Mouse (Mus musculus): ENCODE measurements around the gene Olfr1493-ps1. TPM values are rescaled to one million over a fixed set of nuclear protein-coding genes. Genes with fewer than 3 reads are reported as not detected.

The Olfr1493-ps1 gene
- not detected in 2 replicates for polyA plus RNA-seq (2016; fragmentation: Nextera tagmentation; extraction: Ambion mirVana)

DNA sequence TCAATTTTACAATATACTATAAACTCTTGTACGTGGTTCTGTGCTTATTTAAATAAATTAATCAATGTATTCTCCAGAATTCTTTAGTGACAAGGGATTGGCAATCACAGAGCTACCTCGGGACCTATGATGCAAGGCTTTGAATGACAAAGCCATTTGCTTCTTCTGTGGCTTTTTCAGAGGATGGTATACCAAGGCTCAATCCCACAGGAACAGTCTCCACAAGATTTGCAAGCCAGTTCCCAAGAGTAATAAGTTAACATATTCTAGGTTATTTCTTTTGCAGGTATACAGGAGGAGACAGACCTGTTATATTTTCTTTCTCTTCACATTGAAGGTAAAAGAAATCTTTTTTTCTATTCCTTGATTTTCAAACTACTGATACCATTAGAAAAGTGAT lies at the start of gene Olfr1493-ps1:
TSS of gene Olfr1493-ps1 (plus strand) at position 301 of the 400 bp plus-strand sequence.
- Histone ChIP-seq H3K4me3 (replicated peaks) (no peak within 1 kb of the TSS), H3K9ac (no peak within 1 kb of the TSS), H3K36me3 (replicated peaks) (no peaks in the 10 kb centered on the region), H3K9me3 (0 out of 2 replicates have a peak, but pooled peaks cover 7% of the 10 kb centered on the region), H3K27me3 (no peaks in the 10 kb centered on the region), H3K27ac (no peak within 1 kb of the TSS), H3K4me1 (no peaks in the 10 kb centered on the region), H3K4me2 (no peak within 1 kb of the TSS)
- 57% methylated on average over 2 of the region's 2 CpGs for WGBS
- no peak for ATAC-seq (ENCODE audit: low FRiP score)

GRCm38 (mm10) chr19:13696968-13697367 lies 26.1 kb upstream of the Olfr1493-ps1 start, which contains the start of gene Olfr1491:
Gene Olfr1491, plus strand, starts transcription at chr19:13697268.
- no peak for ATAC-seq (ENCODE audit: low FRiP score)
- no peak within 1 kb of the TSS for H3K9ac ChIP-seq
- 79% methylated on average over 3 of the region's 3 CpGs for WGBS
- H3K36me3 ChIP-seq (replicated peaks): no peaks in the 10 kb centered on the region
- no peaks in the 10 kb centered on the region for H3K9me3 ChIP-seq
- no peak within 1 kb of the TSS for H3K4me2 ChIP-seq
- H3K27me3 ChIP-seq: no peaks in the 10 kb centered on the region
- no peak within 1 kb of the TSS for H3K4me3 ChIP-seq (replicated peaks)
- no peaks in the 10 kb centered on the region for H3K4me1 ChIP-seq
- no peak within 1 kb of the TSS for H3K27ac ChIP-seq

GRCm38 (mm10) chr19:13739428-13739827 lies 16.4 kb downstream of the Olfr1493-ps1 start, which contains the start of gene Olfr1494:
Gene Olfr1494, plus strand, starts transcription at chr19:13739728.
- Histone ChIP-seq H3K9ac (no peak within 1 kb of the TSS), H3K4me1 (no peaks in the 10 kb centered on the region), H3K27me3 (no peaks in the 10 kb centered on the region), H3K4me3 (replicated peaks) (no peak within 1 kb of the TSS), H3K36me3 (replicated peaks) (no peaks in the 10 kb centered on the region), H3K9me3 (no peaks in the 10 kb centered on the region), H3K4me2 (no peak within 1 kb of the TSS), H3K27ac (no peak within 1 kb of the TSS)
- 89% methylated on average over 4 of the region's 4 CpGs for WGBS
- ATAC-seq (ENCODE audit: low FRiP score): no peak

- Histone ChIP-seq H3K9ac (no peak overlapping the region), H3K4me1 (no peaks in the 10 kb centered on the region), H3K9me3 (no peaks in the 10 kb centered on the region), H3K4me2 (no peak overlapping the region), H3K27ac (no peak overlapping the region), H3K27me3 (no peaks in the 10 kb centered on the region), H3K4me3 (replicated peaks) (no peak overlapping the region), H3K36me3 (replicated peaks) (no peaks in the 10 kb centered on the region)
- ATAC-seq (ENCODE audit: low FRiP score): no peak
- 83% methylated on average over 1 of the region's 1 CpGs for WGBS
Measured at GRCm38 (mm10) chr19:13749366-13749765, 26.3 kb downstream of the Olfr1493-ps1 start.

- no peaks in the 10 kb centered on the region for H3K27me3 ChIP-seq
- no peak within 1 kb of the TSS for H3K27ac ChIP-seq
- no peak for ATAC-seq (ENCODE audit: low FRiP score)
- 85% methylated on average over 3 of the region's 3 CpGs for WGBS
- no peaks in the 10 kb centered on the region for H3K4me1 ChIP-seq
- no peak within 1 kb of the TSS for H3K4me3 ChIP-seq (replicated peaks)
- no peak within 1 kb of the TSS for H3K4me2 ChIP-seq
- H3K9me3 ChIP-seq: no peaks in the 10 kb centered on the region
- H3K9ac ChIP-seq: no peak within 1 kb of the TSS
- H3K36me3 ChIP-seq (replicated peaks): no peaks in the 10 kb centered on the region
Measured at GRCm38 (mm10) chr19:13764306-13764705, 41.2 kb downstream of the Olfr1493-ps1 start, which contains the start of gene Olfr1495. Gene Olfr1495, plus strand, starts transcription at chr19:13764606.

- ATAC-seq (ENCODE audit: low FRiP score): no peak
- H3K4me1 ChIP-seq: no peaks in the 10 kb centered on the region
- no peaks in the 10 kb centered on the region for H3K27me3 ChIP-seq
- no peak overlapping the region for H3K4me3 ChIP-seq (replicated peaks)
- no peak overlapping the region for H3K4me2 ChIP-seq
- H3K27ac ChIP-seq: no peak overlapping the region
- no peaks in the 10 kb centered on the region for H3K36me3 ChIP-seq (replicated peaks)
- no peaks in the 10 kb centered on the region for H3K9me3 ChIP-seq
- H3K9ac ChIP-seq: no peak overlapping the region
- WGBS: 94% methylated on average over 9 of the region's 9 CpGs
Measured at GRCm38 (mm10) chr19:13768565-13769276, 45.6 kb downstream of the Olfr1493-ps1 start.

DNA sequence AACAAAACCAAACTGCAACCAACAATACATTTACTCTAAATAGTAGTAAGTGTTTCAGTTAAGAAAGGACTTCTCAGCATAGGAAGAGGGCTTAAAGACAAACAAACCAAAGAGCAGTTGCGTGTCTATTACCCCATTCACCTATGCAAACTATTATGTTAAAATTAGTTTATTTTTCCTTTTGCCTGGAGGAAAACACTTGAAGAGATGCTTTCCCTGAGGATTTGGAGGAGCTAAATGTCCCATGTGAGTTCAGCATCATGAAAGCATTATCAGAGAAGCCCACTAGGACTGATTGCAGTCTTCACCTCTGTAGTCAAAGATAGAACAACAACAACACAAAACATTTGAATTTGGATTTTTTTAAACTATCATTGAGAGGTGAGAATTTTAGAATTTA lies 54.5 kb downstream of the Olfr1493-ps1 start, which contains the start of gene Olfr1496:
TSS of gene Olfr1496 (plus strand) at position 301 of the 400 bp plus-strand sequence.
- Histone ChIP-seq H3K36me3 (replicated peaks) (no peaks in the 10 kb centered on the region), H3K27me3 (no peaks in the 10 kb centered on the region), H3K4me2 (no peak within 1 kb of the TSS), H3K9ac (no peak within 1 kb of the TSS), H3K4me1 (no peaks in the 10 kb centered on the region), H3K9me3 (no peaks in the 10 kb centered on the region), H3K4me3 (replicated peaks) (no peak within 1 kb of the TSS), H3K27ac (no peak within 1 kb of the TSS)
- 89% methylated on average over 1 of the region's 1 CpGs for WGBS
- ATAC-seq (ENCODE audit: low FRiP score): no peak

Other genes starting within 250 kb of the Olfr1493-ps1 start
- gene Olfr1475, start 243.1 kb upstream of the Olfr1493-ps1 start, polyA plus RNA-seq (2016; fragmentation: Nextera tagmentation; extraction: Ambion mirVana): not detected in 2 replicates
- gene Olfr1477, start 222.7 kb upstream of the Olfr1493-ps1 start, polyA plus RNA-seq (2016; fragmentation: Nextera tagmentation; extraction: Ambion mirVana): not detected in 2 replicates
- gene Olfr1480, start 195.4 kb upstream of the Olfr1493-ps1 start, polyA plus RNA-seq (2016; fragmentation: Nextera tagmentation; extraction: Ambion mirVana): not detected in 2 replicates
- not detected in 2 replicates for gene Olfr1484, start 139.8 kb upstream of the Olfr1493-ps1 start, polyA plus RNA-seq (2016; fragmentation: Nextera tagmentation; extraction: Ambion mirVana)
- not detected in 2 replicates for gene Olfr1487, start 105.9 kb upstream of the Olfr1493-ps1 start, polyA plus RNA-seq (2016; fragmentation: Nextera tagmentation; extraction: Ambion mirVana)
- gene Olfr1489, start 91.7 kb upstream of the Olfr1493-ps1 start, polyA plus RNA-seq (2016; fragmentation: Nextera tagmentation; extraction: Ambion mirVana): not detected in 2 replicates
- gene Olfr1490, start 72.2 kb upstream of the Olfr1493-ps1 start, polyA plus RNA-seq (2016; fragmentation: Nextera tagmentation; extraction: Ambion mirVana): not detected in 2 replicates
- not detected in 2 replicates for gene Olfr1491, start 26.0 kb upstream of the Olfr1493-ps1 start, polyA plus RNA-seq (2016; fragmentation: Nextera tagmentation; extraction: Ambion mirVana)
- not detected in 2 replicates for gene Olfr1494, start 16.4 kb downstream of the Olfr1493-ps1 start, polyA plus RNA-seq (2016; fragmentation: Nextera tagmentation; extraction: Ambion mirVana)
- gene Olfr1495, start 41.3 kb downstream of the Olfr1493-ps1 start, polyA plus RNA-seq (2016; fragmentation: Nextera tagmentation; extraction: Ambion mirVana): not detected in 2 replicates
- gene Olfr1496, start 54.6 kb downstream of the Olfr1493-ps1 start, polyA plus RNA-seq (2016; fragmentation: Nextera tagmentation; extraction: Ambion mirVana): not detected in 2 replicates
- gene Olfr1497, start 74.9 kb downstream of the Olfr1493-ps1 start, polyA plus RNA-seq (2016; fragmentation: Nextera tagmentation; extraction: Ambion mirVana): not detected in 2 replicates
- not detected in 2 replicates for gene Olfr1499, start 96.2 kb downstream of the Olfr1493-ps1 start, polyA plus RNA-seq (2016; fragmentation: Nextera tagmentation; extraction: Ambion mirVana)
- not detected in 2 replicates for gene Olfr1500, start 107.2 kb downstream of the Olfr1493-ps1 start, polyA plus RNA-seq (2016; fragmentation: Nextera tagmentation; extraction: Ambion mirVana)
- not detected in 2 replicates for gene Olfr1501, start 127.4 kb downstream of the Olfr1493-ps1 start, polyA plus RNA-seq (2016; fragmentation: Nextera tagmentation; extraction: Ambion mirVana)
- not detected in 2 replicates for gene Olfr1502, start 138.5 kb downstream of the Olfr1493-ps1 start, polyA plus RNA-seq (2016; fragmentation: Nextera tagmentation; extraction: Ambion mirVana)
- not detected in 2 replicates for gene Olfr1504, start 174.7 kb downstream of the Olfr1493-ps1 start, polyA plus RNA-seq (2016; fragmentation: Nextera tagmentation; extraction: Ambion mirVana)
- gene Olfr1505, start 190.3 kb downstream of the Olfr1493-ps1 start, polyA plus RNA-seq (2016; fragmentation: Nextera tagmentation; extraction: Ambion mirVana): not detected in 2 replicates

Data from forebrain, embryonic 12.5 days (tissue).